In the genomic region with DNA sequence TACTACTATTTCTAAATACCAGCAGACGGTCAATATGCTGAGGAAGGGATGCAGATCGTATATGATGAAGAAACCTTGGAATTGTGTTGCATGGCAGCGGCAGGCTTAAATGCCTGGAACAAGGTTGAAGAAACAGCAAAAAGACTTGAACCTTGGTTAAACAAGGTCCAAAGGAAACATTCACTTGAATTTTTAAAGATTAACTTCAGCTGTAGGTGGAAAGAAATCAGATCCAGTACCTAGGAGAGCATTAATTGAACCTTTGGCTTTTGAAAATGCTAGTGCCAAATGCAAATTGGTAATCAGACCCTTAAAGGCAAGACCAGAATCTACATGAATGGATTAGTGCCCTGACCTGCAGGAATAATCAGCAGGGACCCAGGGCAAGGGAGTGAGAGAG, we compare ENCODE assay signal across 14 mouse cellular contexts. TPM values are rescaled to one million over a fixed set of nuclear protein-coding genes. Genes with fewer than 3 reads are reported as not detected.
DNase-seq lines count a peak whose midpoint lies in the region; TF ChIP-seq lines count a peak whose summit lies in the region.
"Not testable (repeated sequence)": the region's sequence is repeated elsewhere in the genome, so short reads cannot be mapped to it uniquely, and the experiment has no call there.
"Had no signal": no experiment of that assay in that cellular context is flagged by ENCODE, and none has a peak within 500 bp of the region (broad histone marks: within the 10 kb centered on the region; RNA-seq: fewer than 3 reads in every experiment).

No protein-coding gene starts in this region.

- H3K36me3 ChIP-seq in kidney, adult 2 months (ENCODE audit: control insufficient read depth, insufficient read depth, low read length), result not testable (repeated sequence)

- TF ChIP-seq POLR2A in kidney, adult 2 months (IDR thresholded peaks at IDR 0.05; ENCODE audit: low read depth, low read length), result not testable (repeated sequence)

- H3K4me3 ChIP-seq in kidney, adult 2 months (ENCODE audit: insufficient read depth, low read depth, low read length), result not testable (repeated sequence)

- TF ChIP-seq CTCF in kidney, adult 2 months (conservative IDR thresholded peaks at IDR 0.05; ENCODE audit: insufficient read depth, insufficient read length, low read depth, low read length), result not testable (repeated sequence)

- not testable (repeated sequence) for H3K4me1 ChIP-seq in kidney, adult 2 months (ENCODE audit: control insufficient read depth, insufficient read depth, low read length)

- WGBS in kidney, adult 2 months, result 48% methylated on average over 3 of the region's 3 CpGs

- DNase-seq in heart, adult 11 months, result peak; percentile 6
- peak; percentile 39 for DNase-seq in kidney, adult 11 months
- DNase-seq in kidney, adult 18-20 months, result peak; percentile 48
- peak; percentile 59 for DNase-seq in kidney, adult 2 months
- peak; percentile 43 to 67 for DNase-seq in kidney, adult 8-10 months
- peak; percentile 66 for DNase-seq in kidney, adult 9 months
- peak; percentile 37 for DNase-seq in kidney, postnatal 14 days
- peak; percentile 30 to 50 for DNase-seq in kidney, postnatal 36 days

- H3K27ac ChIP-seq in kidney, adult 2 months (ENCODE audit: insufficient read depth, low read depth, low read length), result peak overlapping the region; percentile 90

- H3K27me3 ChIP-seq in kidney, adult 2 months (replicated peaks; ENCODE audit: control insufficient read depth, insufficient read depth, low read length), result not testable (repeated sequence)

RNA-seq across cellular contexts. Expression of gene Ceacam1, which starts 12.0 kb away (rescaled TPM):
- 32.1 TPM in 2 replicates for polyA plus RNA-seq in kidney, adult 2 months (2012; rRNA removed)
- polyA plus RNA-seq: G1E had no signal

RNA-seq across cellular contexts. Expression of gene Ceacam2, which starts 50.3 kb away (rescaled TPM):
- polyA plus RNA-seq in kidney, adult 2 months (2012; rRNA removed), result 36.3 and 41.2 TPM in 2 replicates
- polyA plus RNA-seq: activated CD4-positive, CD25-positive, alpha-beta regulatory T cell, adult 4 months; adrenal gland, adult 2 months; brain, embryonic 14.5 days; C2C12; CD4-positive, CD25-positive, alpha-beta regulatory T cell, adult 4 months; G1E had no signal

Comparison
In these comparisons a context has a peak if more than half of its experiments do, and no peak if none do; other contexts are left out.
1. DNase-seq: peak in every context shown above with its lines; median percentile 66 in kidney, adult 9 months; 59 in kidney, adult 2 months; 55 in kidney, adult 8-10 months; 48 in kidney, adult 18-20 months; 40 in kidney, postnatal 36 days; 39 in kidney, adult 11 months; 37 in kidney, postnatal 14 days; 6 in heart, adult 11 months.